Mouse (Mus musculus): ENCODE measurements around the gene Ttc37. TPM values are rescaled to one million over a fixed set of nuclear protein-coding genes. Genes with fewer than 3 reads are reported as not detected.

Gene Ttc37
- polyA plus RNA-seq (2014; fragmentation: Illumina TruSeq; extraction: RNeasy Lipid Tissue Mini Kit (QIAGEN cat#74804); ENCODE audit: low read depth, low replicate concordance) = 9.6 TPM

GRCm38 (mm10) chr13:76098493-76099303, at the start of gene Ttc37, which contains the start of gene Arsk:
Gene Ttc37, plus strand, starts transcription at chr13:76098734.
Gene Arsk, minus strand, starts transcription at chr13:76098660.

GRCm38 (mm10) chr13:76056896-76057266, 41.7 kb upstream of the Ttc37 start, which contains the start of gene Gpr150:
Gene Gpr150, minus strand, starts transcription at chr13:76056996.

Other genes with a start within 250 kb of the Ttc37 start
- gene Rhobtb3, start 154.8 kb upstream of the Ttc37 start, polyA plus RNA-seq (2014; fragmentation: Illumina TruSeq; extraction: RNeasy Lipid Tissue Mini Kit (QIAGEN cat#74804); ENCODE audit: low read depth, low replicate concordance) = 14.3 TPM
- 3.7 TPM for gene Spata9, start 131.6 kb upstream of the Ttc37 start, polyA plus RNA-seq (2014; fragmentation: Illumina TruSeq; extraction: RNeasy Lipid Tissue Mini Kit (QIAGEN cat#74804); ENCODE audit: low read depth, low replicate concordance)
- gene Rfesd, start 80.0 kb upstream of the Ttc37 start, polyA plus RNA-seq (2014; fragmentation: Illumina TruSeq; extraction: RNeasy Lipid Tissue Mini Kit (QIAGEN cat#74804); ENCODE audit: low read depth, low replicate concordance) = 25.0 TPM
- 0.14 TPM for gene Gpr150, start 41.7 kb upstream of the Ttc37 start, polyA plus RNA-seq (2014; fragmentation: Illumina TruSeq; extraction: RNeasy Lipid Tissue Mini Kit (QIAGEN cat#74804); ENCODE audit: low read depth, low replicate concordance)
- gene Arsk, start 74 bp upstream of the Ttc37 start, polyA plus RNA-seq (2014; fragmentation: Illumina TruSeq; extraction: RNeasy Lipid Tissue Mini Kit (QIAGEN cat#74804); ENCODE audit: low read depth, low replicate concordance) = 13.6 TPM
- 1.2 TPM for gene Fam81b, start 206.3 kb downstream of the Ttc37 start, polyA plus RNA-seq (2014; fragmentation: Illumina TruSeq; extraction: RNeasy Lipid Tissue Mini Kit (QIAGEN cat#74804); ENCODE audit: low read depth, low replicate concordance)